Mouse (Mus musculus) CH12F3 (cell line): ENCODE measurements around the gene Dctn3.
"Not testable (repeated sequence)": the region's sequence is repeated elsewhere in the genome, so short reads cannot be mapped to it uniquely, and the experiment has no call there.

Experiments
- in situ Hi-C: fragments of 300-500 bp; cut with MboI; formaldehyde crosslinking; loops from 2 replicates; pipeline ENCODE4 v1.14.3; 2020; ENCODE audit warnings: low sequenced_read_pairs

Gene Dctn3

GRCm38 (mm10) chr4:41699783-41700182 is 23.2 kb downstream of the Dctn3 start, which contains the start of gene Il11ra1:
Il11ra1 (plus strand) TSS chr4:41699989.
- in situ Hi-C loops, result not testable (repeated sequence)

GRCm38 (mm10) chr4:41698421-41699016 is 24.5 kb downstream of the Dctn3 start:
- in situ Hi-C loops, result not testable (repeated sequence)

- in situ Hi-C loops, result not testable (repeated sequence)
Observed at GRCm38 (mm10) chr4:41696930-41697841, 25.8 kb downstream of the Dctn3 start, which contains the start of gene Cntfr. Cntfr (minus strand) TSS chr4:41697089.

GRCm38 (mm10) chr4:41696452-41696851 is 26.5 kb downstream of the Dctn3 start:
- in situ Hi-C loops, result not testable (repeated sequence)

DNA sequence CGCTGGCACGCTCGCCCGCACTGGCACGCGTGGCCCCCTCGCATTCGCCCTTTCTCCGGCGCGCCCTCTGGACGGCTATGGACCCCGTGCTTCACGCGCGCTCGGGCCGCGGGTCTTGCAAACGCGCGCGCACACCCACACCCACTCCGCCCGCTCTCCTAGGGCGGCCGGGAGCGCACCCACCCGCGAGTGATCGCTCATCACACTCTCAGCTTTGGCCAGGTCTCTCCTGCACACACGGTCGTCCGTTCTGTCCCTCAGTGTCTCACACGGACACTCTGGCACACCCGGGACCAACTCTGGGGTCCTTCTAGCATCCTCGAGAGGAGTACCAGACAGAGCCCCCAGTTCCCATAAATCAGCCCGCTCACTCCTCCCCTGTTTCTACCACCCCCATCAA is 27.2 kb downstream of the Dctn3 start:
- in situ Hi-C loops, result not testable (repeated sequence)

GRCm38 (mm10) chr4:41693511-41693910 is 29.5 kb downstream of the Dctn3 start:
- in situ Hi-C loops, result not testable (repeated sequence)

DNA sequence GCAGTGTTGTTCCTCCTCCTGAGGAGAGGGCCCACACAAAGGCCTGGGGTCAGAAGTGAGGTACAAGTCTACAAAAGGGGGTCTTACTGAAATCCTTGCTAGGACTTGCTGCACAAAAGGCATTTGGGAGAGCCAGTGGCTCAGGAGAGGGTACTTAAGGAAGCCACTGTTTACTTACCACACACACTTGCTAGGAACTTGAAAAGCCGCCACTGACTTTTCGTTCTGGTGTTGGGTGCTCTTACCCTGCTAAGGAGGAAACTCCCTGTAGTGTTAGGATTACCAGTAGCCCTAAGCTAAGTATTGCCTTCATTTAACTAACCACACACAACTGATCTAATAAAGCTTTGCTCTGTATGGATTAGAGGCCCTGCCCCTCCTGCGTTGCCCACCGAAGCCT is 33.0 kb downstream of the Dctn3 start:
- in situ Hi-C loops, result not testable (repeated sequence)

DNA sequence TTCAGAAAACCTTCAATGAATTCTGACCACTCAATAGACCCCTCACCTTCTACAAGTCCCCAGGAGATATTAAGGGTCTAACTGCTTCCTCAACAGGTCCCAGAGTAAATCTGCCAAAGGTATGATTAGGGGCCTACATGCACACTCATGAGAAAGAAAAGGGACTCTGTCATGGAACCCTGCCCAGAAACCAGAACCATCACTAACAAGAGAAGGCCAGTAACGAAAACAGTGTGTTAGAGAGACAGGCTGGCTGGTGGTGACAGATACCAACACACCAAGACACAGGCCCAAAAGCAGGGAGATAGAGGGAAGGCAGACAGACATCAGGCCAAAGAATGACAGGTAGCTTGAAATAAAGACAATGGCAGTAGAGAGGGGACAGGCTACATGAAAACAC is 34.4 kb downstream of the Dctn3 start:
- in situ Hi-C loops, result not testable (repeated sequence)

DNA sequence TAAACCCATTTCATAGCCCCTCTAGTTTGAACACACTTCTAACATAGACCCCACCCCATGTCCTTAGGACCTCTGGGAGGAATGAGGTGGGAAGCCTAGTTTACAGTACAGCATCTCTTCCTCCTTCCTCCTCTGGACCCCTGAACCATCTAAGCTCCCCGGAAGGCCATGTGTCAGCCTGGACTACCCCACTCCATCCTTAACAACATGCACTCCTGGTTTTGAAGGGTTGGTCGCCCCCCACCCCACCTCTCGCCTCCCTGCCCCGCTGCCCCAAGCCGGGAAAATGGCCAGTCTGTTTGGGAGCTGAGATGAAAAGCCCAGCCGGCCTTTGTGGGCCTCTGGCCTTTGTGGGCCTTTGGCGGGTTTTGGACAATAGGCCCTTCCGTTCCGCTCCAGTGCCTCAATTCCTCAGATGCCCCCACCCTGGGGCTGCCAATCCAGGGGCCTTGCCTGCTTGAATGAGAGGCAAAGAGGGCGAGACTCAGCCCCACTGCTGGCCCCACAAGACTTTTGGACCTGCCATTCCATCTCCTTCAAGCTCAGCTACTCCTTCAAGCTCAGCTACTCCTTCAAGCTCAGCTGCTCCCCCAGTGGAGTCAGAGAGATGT is 37.0 kb downstream of the Dctn3 start:
- in situ Hi-C loops, result not testable (repeated sequence)

GRCm38 (mm10) chr4:41684931-41685453 is 38.0 kb downstream of the Dctn3 start:
- in situ Hi-C loops, result not testable (repeated sequence)

DNA sequence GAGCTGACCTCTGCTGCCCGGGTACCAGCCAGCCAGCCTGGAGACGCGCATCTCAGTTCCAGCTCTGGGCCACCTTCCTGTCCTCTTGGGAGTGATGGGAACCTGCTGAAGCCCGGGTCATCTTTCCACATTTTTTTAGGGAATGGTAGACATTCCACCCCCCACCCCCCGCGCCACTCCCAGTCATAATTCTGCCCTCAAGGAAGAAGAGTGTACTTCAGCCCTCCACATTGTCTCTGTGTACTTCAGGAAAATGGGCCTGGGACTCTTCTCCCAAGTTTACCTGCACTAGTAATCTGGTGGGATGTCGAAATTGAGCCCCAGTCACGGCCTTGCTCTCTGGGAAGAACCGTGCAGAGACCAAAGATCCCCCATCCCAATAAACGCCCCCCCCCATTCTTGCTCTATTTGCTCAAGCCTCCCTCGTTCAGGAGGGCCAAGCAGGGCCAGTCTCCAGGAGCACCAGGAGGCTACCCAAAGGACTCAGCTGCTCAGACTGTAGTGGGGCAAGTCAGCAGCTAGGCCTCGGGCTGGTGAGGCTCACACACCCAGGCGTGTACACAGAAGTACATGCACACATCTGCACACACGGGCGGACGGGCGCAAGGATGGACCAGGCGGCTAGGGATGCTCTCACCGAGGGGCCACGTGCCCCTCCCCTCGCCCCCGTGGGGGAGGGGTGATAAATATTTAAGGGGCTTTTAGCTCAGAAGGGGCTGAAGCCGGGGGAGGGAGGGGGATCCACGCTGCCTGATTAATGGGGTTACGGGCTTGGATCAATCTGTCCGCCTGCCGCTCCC is 38.6 kb downstream of the Dctn3 start:
- in situ Hi-C loops, result not testable (repeated sequence)

GRCm38 (mm10) chr4:41683303-41683702 is 39.7 kb downstream of the Dctn3 start:
- in situ Hi-C loops, result not testable (repeated sequence)

DNA sequence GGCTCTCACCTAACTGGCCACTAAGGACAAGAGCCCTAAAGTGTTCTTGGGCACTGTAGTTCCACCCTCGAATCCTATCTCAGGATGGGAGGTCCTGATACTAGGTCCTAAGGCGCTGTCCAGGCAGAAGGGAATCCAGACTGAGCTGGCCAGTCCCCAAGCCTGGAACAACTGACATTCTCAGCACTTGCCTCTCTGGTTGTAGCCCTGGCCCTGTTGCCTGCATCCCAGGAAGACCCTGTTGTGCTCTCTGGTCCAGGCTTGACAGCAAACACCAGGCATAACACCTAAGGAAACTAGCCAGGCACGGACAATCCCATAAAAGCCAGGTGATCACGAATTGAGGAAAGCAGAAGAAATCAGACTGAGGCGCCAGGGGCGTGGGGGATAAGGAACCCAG is 40.2 kb downstream of the Dctn3 start:
- in situ Hi-C loops, result no loop called here

DNA sequence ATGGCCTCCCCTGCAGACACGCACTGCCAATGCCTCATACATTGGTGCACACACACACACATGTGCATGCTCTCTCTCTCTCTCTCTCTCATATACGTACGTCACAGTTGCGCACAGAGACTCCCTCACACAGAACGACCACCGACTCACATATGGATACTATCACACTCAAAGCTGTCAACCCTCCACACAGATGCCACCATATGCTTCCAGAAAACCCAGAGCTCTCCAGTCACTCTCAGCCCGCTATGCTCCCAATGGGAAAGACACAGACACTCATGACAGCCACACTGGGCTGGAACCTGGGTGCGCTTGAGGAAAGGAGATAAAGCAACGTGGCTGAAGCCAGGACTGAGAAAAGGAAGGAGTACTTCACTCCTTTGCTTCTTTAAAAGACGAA is 41.0 kb downstream of the Dctn3 start:
- in situ Hi-C loops, result no loop called here

- in situ Hi-C loops, result no loop called here
Observed at GRCm38 (mm10) chr4:41681176-41681575, 41.8 kb downstream of the Dctn3 start.

DNA sequence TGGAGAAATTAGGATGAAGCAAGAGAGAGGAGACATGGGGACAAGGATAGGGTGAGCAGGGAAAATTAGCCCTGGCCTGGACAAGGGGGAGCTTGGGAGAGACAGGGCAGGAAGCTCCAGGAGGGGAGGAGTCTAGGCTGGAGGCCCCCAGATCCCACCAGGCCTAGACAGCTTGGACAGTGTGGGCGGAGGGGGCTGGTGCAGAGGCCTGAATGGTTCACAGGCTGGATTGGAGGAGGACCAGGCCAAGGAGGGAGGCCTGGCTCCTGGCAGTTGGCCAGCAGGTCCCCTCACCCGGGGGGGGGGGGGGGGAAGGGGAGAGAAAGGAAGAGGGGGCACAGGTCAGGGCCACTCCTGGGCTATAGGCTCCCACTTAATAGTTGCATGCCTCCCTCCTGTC is 43.7 kb downstream of the Dctn3 start:
- in situ Hi-C loops, result no loop called here

DNA sequence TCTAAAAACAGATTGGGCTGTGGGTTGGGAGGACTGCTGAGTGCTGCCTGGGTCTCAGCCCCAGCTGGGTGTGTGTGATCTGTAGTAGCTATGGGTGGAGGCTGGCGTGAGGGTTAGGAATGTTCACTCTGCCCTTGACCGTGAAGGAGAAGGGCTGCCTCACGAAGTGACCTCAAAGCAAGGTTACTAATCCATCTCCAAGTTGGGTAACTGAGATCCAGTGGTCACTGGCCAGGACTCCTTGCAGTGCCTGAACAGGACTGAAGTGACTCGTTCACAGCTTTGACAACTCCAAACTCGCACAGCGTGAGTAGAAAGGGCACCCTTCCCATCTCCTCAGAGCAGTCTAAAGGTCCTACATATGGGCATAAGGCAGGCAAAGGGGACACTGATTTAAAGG is 44.1 kb downstream of the Dctn3 start:
- in situ Hi-C loops, result no loop called here

- in situ Hi-C loops, result no loop called here
Observed at GRCm38 (mm10) chr4:41677006-41677629, 45.9 kb downstream of the Dctn3 start.

DNA sequence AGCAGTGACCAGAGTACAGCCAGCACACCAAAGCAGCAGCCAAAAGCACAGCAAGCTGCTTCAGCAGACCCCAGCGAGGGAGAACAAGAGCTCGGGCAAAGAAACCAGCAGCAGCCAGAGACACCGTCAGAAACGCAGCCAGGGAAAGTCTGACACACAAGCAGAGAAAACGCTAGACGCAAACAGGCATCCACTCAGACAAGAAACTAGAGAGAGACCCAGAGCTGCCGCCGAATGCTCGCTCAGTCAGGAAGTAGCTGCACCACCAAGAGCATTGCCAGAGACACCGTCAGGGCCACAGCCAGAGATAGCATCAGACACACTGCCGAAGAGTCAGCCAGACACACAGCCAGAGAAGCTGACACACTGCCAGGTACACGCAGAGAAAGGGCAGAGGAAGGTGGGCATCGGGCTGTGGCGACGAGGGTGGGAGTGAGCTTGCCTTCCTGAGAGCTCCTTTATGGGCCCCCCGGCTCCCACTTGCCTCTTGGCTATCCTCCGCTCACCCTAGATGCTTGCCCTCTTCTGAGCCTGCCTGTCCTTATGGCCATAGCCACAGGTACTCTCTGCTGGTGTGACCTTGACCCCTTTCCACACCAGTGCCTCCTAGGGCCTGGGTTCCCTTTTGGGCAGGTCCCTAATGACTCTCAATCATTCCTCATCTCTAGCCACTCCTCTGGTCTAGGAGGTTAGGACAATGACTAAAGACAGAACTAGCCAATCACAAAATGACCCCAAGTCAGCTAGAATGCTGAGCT is 46.5 kb downstream of the Dctn3 start:
- in situ Hi-C loops, result no loop called here
